Mouse (Mus musculus) hindbrain, embryonic 16.5 days (tissue): ENCODE measurements at regions not wholly inside any gene's neighbourhood (a gene's known extent, or its start where the extent isn't known, plus 50 kb on each side); places are given as distances from the start of the nearest gene placed in this dataset.

Experiments
- ATAC-seq: fragments of 200-750 bp; cut with Nextera tagmentation; 2 replicates; pipeline ENCODE4 v1.8.0; 2017; ENCODE audit warnings: moderate TSS enrichment, moderate library complexity
- H3K27ac ChIP-seq: fragments of 300-500 bp; sonication (generic); 2 replicates; pipeline ENCODE4 v1.5.1; 2014; ENCODE audit warnings: low read depth, mild to moderate bottlenecking, control low read depth, low read length, moderate library complexity
- H3K27me3 ChIP-seq: fragments of 300-500 bp; sonication (generic); replicated peaks from 2 replicates; pipeline ENCODE4 v1.6.1; 2014; ENCODE audit warnings: low read length; ENCODE audit not compliant: control insufficient read depth, insufficient read depth
- H3K36me3 ChIP-seq: fragments of 300-500 bp; sonication (generic); 2 replicates; pipeline ENCODE4 v1.6.1; 2014; ENCODE audit warnings: mild to moderate bottlenecking, low read length, moderate library complexity, mixed read lengths; ENCODE audit not compliant: control insufficient read depth, insufficient read depth
- H3K4me1 ChIP-seq: fragments of 300-500 bp; sonication (generic); 2 replicates; pipeline ENCODE4 v1.6.1; 2014; ENCODE audit warnings: low read depth, low read length; ENCODE audit not compliant: control insufficient read depth, insufficient read depth
- H3K4me2 ChIP-seq: fragments of 300-500 bp; sonication (generic); 2 replicates; pipeline ENCODE4 v1.6.1; 2014; ENCODE audit warnings: mild to moderate bottlenecking, low read length, control low read depth, moderate library complexity
- H3K4me3 ChIP-seq: fragments of 300-500 bp; sonication (generic); 2 replicates; pipeline ENCODE4 v1.5.1; 2014; ENCODE audit warnings: mild to moderate bottlenecking, low read length, control low read depth, moderate library complexity
- H3K9ac ChIP-seq: fragments of 300-500 bp; sonication (generic); 2 replicates; pipeline ENCODE4 v1.6.1; 2014; ENCODE audit warnings: low read depth, mild to moderate bottlenecking, control low read depth, low read length, moderate library complexity
- H3K9me3 ChIP-seq: fragments of 300-500 bp; sonication (generic); 2 replicates; pipeline ENCODE4 v1.6.1; 2014; ENCODE audit warnings: mild to moderate bottlenecking, low read length, moderate library complexity; ENCODE audit not compliant: control insufficient read depth
- WGBS: fragments of 180-500 bp; shearing (Covaris S2); extraction: QIAGEN DNeasy Blood & Tissue Kit; methylation state at CpG from one replicate; pipeline ENCODE4 v1.1.7; 2014; 5-methylcytosine and 5-hydroxymethylcytosine counted together

DNA sequence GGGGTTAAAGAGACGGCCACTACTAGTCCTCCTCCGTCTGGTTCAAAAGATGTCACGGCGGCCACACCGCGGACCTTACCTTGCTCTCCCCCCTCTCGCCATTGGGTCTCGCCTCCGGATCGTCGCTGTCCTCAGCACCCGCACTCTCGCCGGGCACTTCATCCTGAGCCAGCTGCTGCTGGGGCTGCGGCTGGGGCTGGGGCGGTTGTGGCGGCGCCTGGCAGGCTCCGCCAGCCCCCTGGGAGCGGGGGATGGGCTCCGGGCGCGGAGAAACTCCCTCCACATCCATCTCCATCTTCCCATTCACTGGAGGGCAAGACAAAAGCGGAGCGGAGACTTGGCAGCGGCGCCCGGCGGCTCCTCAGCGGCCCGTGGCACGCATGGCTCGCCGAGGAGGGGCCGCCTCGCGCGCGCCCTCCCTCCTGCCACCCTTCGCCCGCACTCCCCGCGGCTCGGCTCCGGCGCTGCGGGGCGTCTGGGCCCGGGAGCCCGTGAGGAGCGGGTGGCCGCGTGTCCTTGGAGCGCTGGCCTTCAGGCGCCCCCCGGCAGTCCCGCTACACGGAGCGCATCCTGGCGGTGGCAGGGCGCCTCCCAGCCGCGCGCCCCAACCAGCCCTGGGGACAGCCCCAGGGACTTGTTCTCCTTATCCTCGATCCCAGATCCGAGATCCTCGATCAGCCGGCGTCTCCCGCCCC, 167.8 kb upstream of the Azi2 start:
- no peaks in the 10 kb centered on the region for H3K27me3 ChIP-seq
- peak; percentile 86 for ATAC-seq
- WGBS: under 1% methylated on average over 68 of the region's 70 CpGs

DNA sequence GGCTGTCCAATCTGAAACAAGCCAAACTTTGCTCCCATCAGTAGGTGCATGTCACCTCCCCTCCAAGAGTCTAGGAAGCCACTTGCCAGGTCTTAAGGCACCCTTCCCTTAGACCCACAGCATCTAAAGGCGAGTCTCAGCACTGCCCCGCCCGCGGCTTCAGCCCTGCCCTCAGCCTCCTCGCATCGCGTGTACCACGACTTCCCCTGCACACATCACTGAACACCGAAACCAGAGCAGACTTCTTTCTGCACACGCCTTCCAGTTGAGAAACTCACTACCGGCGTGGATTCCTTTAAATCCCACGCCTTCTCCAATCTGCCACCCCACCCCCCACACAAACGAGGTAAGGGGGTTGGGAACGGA, 168.3 kb upstream of the Azi2 start:
- Histone ChIP-seq H3K4me2 (peak overlapping the region; percentile 91), H3K27ac (peak overlapping the region; percentile 92), H3K9me3 (no peaks in the 10 kb centered on the region), H3K4me1 (peaks cover 12% of the 10 kb centered on the region; the same call in 1 of the 2 replicates), H3K9ac (peak overlapping the region; percentile 87), H3K36me3 (no peaks in the 10 kb centered on the region), H3K27me3 (no peaks in the 10 kb centered on the region), H3K4me3 (peak overlapping the region; percentile 76)
- 0% methylated on average over 15 of the region's 15 CpGs for WGBS
- peak; percentile 73 for ATAC-seq

More for the DNA sequence above, 167.8 kb upstream of the Azi2 start:
- peak overlapping the region; percentile 92 for H3K27ac ChIP-seq
- peak overlapping the region; percentile 76 for H3K4me3 ChIP-seq
- H3K9ac ChIP-seq: peak overlapping the region; percentile 87
- H3K4me1 ChIP-seq: peaks cover 12% of the 10 kb centered on the region; the same call in 1 of the 2 replicates
- peak overlapping the region; percentile 91 for H3K4me2 ChIP-seq
- H3K9me3 ChIP-seq: no peaks in the 10 kb centered on the region
- H3K36me3 ChIP-seq: no peaks in the 10 kb centered on the region

DNA sequence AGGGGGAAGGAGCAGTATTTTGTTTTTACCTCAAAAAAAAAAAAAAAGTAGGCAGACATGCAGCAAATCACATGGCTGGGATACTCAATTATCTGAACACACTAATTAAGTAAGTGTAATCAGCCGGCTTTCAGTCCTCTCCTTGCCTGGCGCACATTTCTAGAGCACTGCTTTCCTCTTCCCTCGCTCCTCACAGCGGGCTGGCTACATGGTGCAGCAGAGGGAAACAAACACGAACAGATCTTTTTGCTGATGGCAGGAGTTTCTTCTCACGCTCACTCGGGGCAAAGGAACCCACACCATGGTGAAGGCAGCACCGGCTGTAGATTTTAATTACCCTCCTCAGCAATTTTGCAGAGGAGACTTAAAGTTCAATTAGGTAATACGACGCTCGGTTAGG, 169.7 kb upstream of the Azi2 start:
- no peaks in the 10 kb centered on the region for H3K36me3 ChIP-seq
- no peaks in the 10 kb centered on the region for H3K27me3 ChIP-seq
- no peak for ATAC-seq
- no peak overlapping the region for H3K27ac ChIP-seq
- H3K4me3 ChIP-seq: peak overlapping the region; percentile 76
- WGBS: 28% methylated on average over 11 of the region's 11 CpGs
- H3K4me1 ChIP-seq: peaks cover 12% of the 10 kb centered on the region; the same call in 1 of the 2 replicates
- 0 out of 2 replicates have a peak overlapping the region, but pooled peaks have one; percentile 6 for H3K9ac ChIP-seq
- no peaks in the 10 kb centered on the region for H3K9me3 ChIP-seq
- peak overlapping the region; percentile 91 for H3K4me2 ChIP-seq

DNA sequence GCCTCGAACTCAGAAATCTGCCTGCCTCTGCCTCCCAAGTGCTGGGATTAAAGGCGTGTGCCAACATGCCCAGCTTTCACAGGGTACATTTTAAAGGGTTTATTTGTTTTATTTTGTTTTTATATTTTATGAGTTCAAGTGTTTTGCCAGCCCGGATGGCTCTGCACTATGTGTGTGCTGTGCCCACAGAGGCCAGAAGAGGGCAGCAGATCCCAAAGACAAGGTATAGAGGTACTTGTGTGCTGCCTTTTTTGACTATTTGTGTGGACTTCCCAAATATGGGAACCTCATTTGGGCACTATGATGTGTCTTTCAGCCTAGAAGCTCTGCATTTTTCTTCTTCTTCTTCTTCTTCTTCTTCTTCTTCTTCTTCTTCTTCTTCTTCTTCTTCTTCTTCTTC, 176.4 kb upstream of the Azi2 start:
- no peaks in the 10 kb centered on the region for H3K9me3 ChIP-seq
- H3K27me3 ChIP-seq: no peaks in the 10 kb centered on the region
- no peak overlapping the region for H3K4me2 ChIP-seq
- no peaks in the 10 kb centered on the region for H3K4me1 ChIP-seq
- 96% methylated on average over 3 of the region's 3 CpGs for WGBS
- no peaks in the 10 kb centered on the region for H3K36me3 ChIP-seq
- no peak for ATAC-seq
- no peak overlapping the region for H3K9ac ChIP-seq
- no peak overlapping the region for H3K27ac ChIP-seq
- no peak overlapping the region for H3K4me3 ChIP-seq

DNA sequence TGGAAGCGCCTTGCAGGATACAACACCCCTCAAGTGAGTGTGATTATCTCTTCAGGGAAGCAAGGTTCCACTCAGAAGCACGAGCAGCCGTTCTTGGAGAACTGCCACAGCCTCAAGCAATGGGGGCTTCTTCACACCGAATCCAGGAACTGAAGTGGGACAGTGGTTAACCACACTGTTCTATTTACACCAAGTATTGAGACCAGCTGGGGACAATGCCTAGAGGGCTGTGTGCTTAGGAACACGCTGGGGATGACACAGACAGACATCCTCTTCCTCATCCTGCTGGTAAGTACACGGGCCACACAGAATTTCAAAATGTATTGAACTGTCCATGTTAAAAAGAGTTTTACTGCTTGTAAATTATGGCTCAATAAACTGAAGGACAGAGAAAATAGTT, 177.0 kb upstream of the Azi2 start:
- no peaks in the 10 kb centered on the region for H3K27me3 ChIP-seq
- no peak overlapping the region for H3K9ac ChIP-seq
- H3K4me1 ChIP-seq: no peaks in the 10 kb centered on the region
- H3K27ac ChIP-seq: no peak overlapping the region
- H3K9me3 ChIP-seq: no peaks in the 10 kb centered on the region
- H3K4me3 ChIP-seq: no peak overlapping the region
- H3K4me2 ChIP-seq: no peak overlapping the region
- ATAC-seq: no peak
- WGBS: 86% methylated on average over 6 of the region's 6 CpGs
- no peaks in the 10 kb centered on the region for H3K36me3 ChIP-seq

DNA sequence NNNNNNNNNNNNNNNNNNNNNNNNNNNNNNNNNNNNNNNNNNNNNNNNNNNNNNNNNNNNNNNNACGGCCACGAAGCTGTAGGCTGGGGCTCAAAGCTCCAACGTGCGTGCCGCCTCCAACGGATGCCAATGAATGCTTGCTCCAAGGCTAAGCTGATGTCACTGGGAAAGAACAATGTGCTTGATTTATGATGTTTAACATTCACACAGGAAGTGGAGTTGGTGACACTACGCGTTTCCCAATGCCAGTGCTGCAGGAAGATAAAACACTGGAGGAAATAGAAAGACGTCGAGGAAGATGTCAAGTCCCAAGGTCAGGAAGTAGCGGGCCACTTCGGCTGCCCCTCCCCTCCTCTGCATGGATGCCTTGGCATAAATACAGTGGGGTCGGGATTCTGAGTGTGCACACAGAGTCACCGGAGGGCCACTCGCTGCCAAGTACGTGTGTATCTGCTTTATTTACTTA, 180.7 kb upstream of the Azi2 start:
- no peaks in the 10 kb centered on the region for H3K27me3 ChIP-seq
- no peak overlapping the region for H3K27ac ChIP-seq
- no peaks in the 10 kb centered on the region for H3K4me1 ChIP-seq
- WGBS: 60% methylated on average over 16 of the region's 16 CpGs
- H3K4me2 ChIP-seq: no peak overlapping the region
- no peaks in the 10 kb centered on the region for H3K9me3 ChIP-seq
- peak; percentile 54; the same call in 1 of the 2 replicates for ATAC-seq
- no peak overlapping the region for H3K4me3 ChIP-seq
- H3K9ac ChIP-seq: no peak overlapping the region
- no peaks in the 10 kb centered on the region for H3K36me3 ChIP-seq

DNA sequence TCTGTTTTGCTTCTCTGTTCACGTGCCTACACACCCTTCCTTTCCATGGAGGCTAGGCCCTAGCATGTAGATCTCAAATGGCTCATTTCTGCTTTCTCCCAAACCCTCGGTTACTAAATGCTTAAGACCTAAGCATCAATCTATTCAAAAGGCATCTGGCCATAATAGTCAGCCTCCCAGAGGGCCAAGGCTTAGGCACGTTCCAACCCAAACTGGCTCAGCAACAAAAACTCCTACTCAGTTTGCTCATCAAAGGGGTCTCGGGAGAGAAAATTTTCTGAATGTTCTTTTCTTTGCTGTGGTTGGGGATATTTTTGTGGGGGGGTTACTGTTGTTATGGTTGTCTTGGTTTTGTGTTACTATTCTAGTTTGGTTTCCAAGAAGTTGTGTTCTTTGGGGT, 196.8 kb upstream of the Azi2 start:
- Histone ChIP-seq H3K4me2 (no peak overlapping the region), H3K36me3 (no peaks in the 10 kb centered on the region), H3K9me3 (no peaks in the 10 kb centered on the region), H3K27ac (no peak overlapping the region), H3K4me1 (no peaks in the 10 kb centered on the region), H3K9ac (no peak overlapping the region), H3K4me3 (no peak overlapping the region), H3K27me3 (no peaks in the 10 kb centered on the region)
- WGBS: 50% methylated on average over 4 of the region's 4 CpGs
- no peak for ATAC-seq

DNA sequence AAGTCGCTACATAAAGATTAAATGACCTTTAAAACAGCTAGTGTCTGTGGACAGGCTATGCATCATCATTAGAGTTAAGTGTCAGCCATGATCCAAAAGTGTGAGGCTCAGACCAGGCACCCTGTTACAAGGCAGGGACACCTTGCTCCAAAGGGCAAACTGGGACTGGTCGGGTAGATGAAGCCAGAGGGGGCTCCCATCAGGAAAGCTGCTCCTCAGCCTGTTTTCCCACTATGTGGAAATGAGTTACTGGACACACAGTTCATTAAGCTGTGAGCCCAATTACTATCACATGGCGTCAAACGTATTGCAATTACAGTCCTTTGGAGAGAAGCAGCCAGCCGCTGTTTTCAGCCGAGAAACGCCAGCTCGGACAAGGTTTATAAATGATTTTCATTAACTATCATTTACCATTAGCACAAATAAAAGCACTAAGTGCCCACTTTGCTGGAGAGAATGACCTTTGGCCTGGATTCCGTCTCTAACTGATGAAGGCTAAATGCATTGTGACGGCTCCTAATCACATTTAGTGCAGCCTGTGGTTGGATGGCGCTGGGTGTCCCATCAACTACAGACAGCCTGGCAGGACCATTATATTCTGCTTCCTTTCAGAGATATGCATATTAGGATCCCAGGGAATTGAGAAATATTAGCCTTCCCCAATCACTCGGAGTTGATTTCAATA, 203.5 kb upstream of the Azi2 start:
- ATAC-seq: peak; percentile 75
- 0 out of 2 replicates have a peak overlapping the region, but pooled peaks have one; percentile 16 for H3K27ac ChIP-seq
- no peak overlapping the region for H3K9ac ChIP-seq
- peaks cover 3% of the 10 kb centered on the region for H3K4me1 ChIP-seq
- 33% methylated on average over 12 of the region's 12 CpGs for WGBS
- H3K4me3 ChIP-seq: no peak overlapping the region
- H3K36me3 ChIP-seq: no peaks in the 10 kb centered on the region
- 0 out of 2 replicates have a peak overlapping the region, but pooled peaks have one; percentile 5 for H3K4me2 ChIP-seq
- H3K27me3 ChIP-seq: no peaks in the 10 kb centered on the region
- no peaks in the 10 kb centered on the region for H3K9me3 ChIP-seq

DNA sequence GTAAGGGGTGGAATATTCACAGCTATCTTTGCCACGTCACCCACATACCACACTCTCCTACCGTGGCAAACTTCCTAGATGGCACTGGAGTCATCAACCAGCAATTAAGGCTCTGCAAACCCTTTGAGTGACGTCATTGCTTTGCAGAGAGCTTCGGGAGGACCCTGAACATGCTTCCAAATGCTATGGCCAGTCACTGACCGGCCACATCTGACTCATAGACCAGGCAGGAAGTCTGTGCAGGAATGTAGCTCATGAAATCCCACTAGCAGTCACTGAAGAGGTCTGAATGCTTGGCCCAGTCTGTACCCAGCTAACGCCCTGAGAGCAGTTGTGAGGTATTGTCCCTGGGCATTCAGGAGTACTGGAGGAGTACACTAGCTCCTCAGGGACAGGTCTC, 203.9 kb upstream of the Rbms3 start:
- peaks cover 3% of the 10 kb centered on the region for H3K4me1 ChIP-seq
- no peak overlapping the region for H3K4me2 ChIP-seq
- H3K27ac ChIP-seq: no peak overlapping the region
- no peaks in the 10 kb centered on the region for H3K9me3 ChIP-seq
- WGBS: 80% methylated on average over 6 of the region's 6 CpGs
- no peak overlapping the region for H3K9ac ChIP-seq
- H3K27me3 ChIP-seq: no peaks in the 10 kb centered on the region
- ATAC-seq: no peak
- no peaks in the 10 kb centered on the region for H3K36me3 ChIP-seq
- no peak overlapping the region for H3K4me3 ChIP-seq
